Mouse (Mus musculus) inflammation-experienced regulatory T-cells, adult 16 weeks (primary cell): Measurements from ENCODE around the gene Gsta1. TPM values are rescaled to one million over a fixed set of nuclear protein-coding genes. Genes with fewer than 3 reads are reported as not detected.

Experiments used
- polyA plus RNA-seq: library from polyadenylated mRNA; unstranded; fragments of 100-300 nt; shearing (Covaris generic); gene quantifications from one replicate; pipeline ENCODE4 v1.2.1, GENCODE M21; 2017

The Gsta1 gene
- polyA plus RNA-seq, result not detected

GRCm38 (mm10) chr9:78230461-78230860, at the start of gene Gsta1:
TSS of gene Gsta1 (plus strand) at chr9:78230656.

GRCm38 (mm10) chr9:78182474-78182873, 48.0 kb upstream of the Gsta1 start, which contains the start of gene Gsta4:
TSS of gene Gsta4 (plus strand) at chr9:78182774.

GRCm38 (mm10) chr9:78256914-78257313, 26.5 kb downstream of the Gsta1 start, which contains the start of gene Gm3776:
TSS of gene Gm3776 (plus strand) at chr9:78257129.

GRCm38 (mm10) chr9:78289723-78290122, 59.3 kb downstream of the Gsta1 start, which contains the start of gene Gm10639:
TSS of gene Gm10639 (plus strand) at chr9:78289923.

Other genes starting within 250 kb of the Gsta1 start
- not detected for gene Gcm1, start 178.7 kb upstream of the Gsta1 start, polyA plus RNA-seq
- gene Fbxo9, start 121.6 kb upstream of the Gsta1 start, polyA plus RNA-seq, result 30.3 TPM
- gene Ick, start 121.5 kb upstream of the Gsta1 start, polyA plus RNA-seq, result 13.3 TPM
- 24.2 TPM for gene Gsta4, start 47.9 kb upstream of the Gsta1 start, polyA plus RNA-seq
- gene Gm3776, start 26.5 kb downstream of the Gsta1 start, polyA plus RNA-seq, result not detected
- not detected for gene Gm10639, start 59.3 kb downstream of the Gsta1 start, polyA plus RNA-seq
- not detected for gene Omt2a, start 84.1 kb downstream of the Gsta1 start, polyA plus RNA-seq
- gene Omt2b, start 96.9 kb downstream of the Gsta1 start, polyA plus RNA-seq, result not detected
- gene Gsta2, start 125.1 kb downstream of the Gsta1 start, polyA plus RNA-seq, result not detected
- gene Dppa5a, start 137.5 kb downstream of the Gsta1 start, polyA plus RNA-seq, result not detected
- gene Ooep, start 148.1 kb downstream of the Gsta1 start, polyA plus RNA-seq, result not detected
- gene Ddx43, start 165.1 kb downstream of the Gsta1 start, polyA plus RNA-seq, result 5.9 TPM
- 2.3 TPM for gene Cgas, start 212.6 kb downstream of the Gsta1 start, polyA plus RNA-seq
- gene Mto1, start 217.6 kb downstream of the Gsta1 start, polyA plus RNA-seq, result 17.2 TPM
- gene Gm17324, start 218.1 kb downstream of the Gsta1 start, polyA plus RNA-seq, result not detected